Mouse (Mus musculus) neural tube, embryonic 15.5 days (tissue): ENCODE data around the gene Fdx1. TPM values are rescaled to one million over a fixed set of nuclear protein-coding genes. Genes with fewer than 3 reads are reported as not detected.

Experiments used
- ATAC-seq: fragments of 200-750 bp; cut with Nextera tagmentation; 2 replicates; pipeline ENCODE4 v1.8.0; 2017; ENCODE audit warnings: mild to moderate bottlenecking, moderate TSS enrichment, moderate library complexity; ENCODE audit not compliant: low FRiP score
- H3K27ac ChIP-seq: fragments of 300-500 bp; sonication (generic); replicated peaks from 2 replicates; pipeline ENCODE4 v1.5.1; 2015; ENCODE audit warnings: mild to moderate bottlenecking, inconsistent platforms
- H3K27me3 ChIP-seq: fragments of 300-500 bp; sonication (generic); replicated peaks from 2 replicates; pipeline ENCODE4 v1.6.1; 2015; ENCODE audit warnings: inconsistent platforms
- H3K36me3 ChIP-seq: fragments of 300-500 bp; sonication (generic); 2 replicates; pipeline ENCODE4 v1.6.1; 2015; ENCODE audit warnings: inconsistent platforms
- H3K4me1 ChIP-seq: fragments of 300-500 bp; sonication (generic); 2 replicates; pipeline ENCODE4 v1.6.1; 2015; ENCODE audit warnings: inconsistent platforms
- H3K4me2 ChIP-seq: fragments of 300-500 bp; sonication (generic); 2 replicates; pipeline ENCODE4 v1.6.1; 2015; ENCODE audit warnings: inconsistent platforms, mild to moderate bottlenecking, moderate library complexity
- H3K4me3 ChIP-seq: fragments of 300-500 bp; sonication (generic); replicated peaks from 2 replicates; pipeline ENCODE4 v1.5.1; 2015; ENCODE audit warnings: mild to moderate bottlenecking, inconsistent platforms
- H3K9ac ChIP-seq: fragments of 300-500 bp; sonication (generic); replicated peaks from 2 replicates; pipeline ENCODE4 v1.6.1; 2015; ENCODE audit warnings: mild to moderate bottlenecking, inconsistent platforms
- H3K9me3 ChIP-seq: fragments of 300-500 bp; sonication (generic); replicated peaks from 2 replicates; pipeline ENCODE4 v1.6.1; 2016; ENCODE audit warnings: inconsistent platforms
- WGBS: fragments of 180-500 bp; shearing (Covaris S2); methylation state at CpG from one replicate; pipeline ENCODE4 v1.1.7; 2015; ENCODE audit warnings: mixed read lengths; 5-methylcytosine and 5-hydroxymethylcytosine counted together
- polyA plus RNA-seq: library from polyadenylated mRNA; unstranded; fragments of >200 nt; fragmentation: Nextera tagmentation; extraction: Ambion mirVana; gene quantifications from 2 replicates; pipeline ENCODE4 v1.2.1, GENCODE M21; 2015

Fdx1 gene
- polyA plus RNA-seq, 1 experiment from 2014 or later: 37.2 TPM

DNA sequence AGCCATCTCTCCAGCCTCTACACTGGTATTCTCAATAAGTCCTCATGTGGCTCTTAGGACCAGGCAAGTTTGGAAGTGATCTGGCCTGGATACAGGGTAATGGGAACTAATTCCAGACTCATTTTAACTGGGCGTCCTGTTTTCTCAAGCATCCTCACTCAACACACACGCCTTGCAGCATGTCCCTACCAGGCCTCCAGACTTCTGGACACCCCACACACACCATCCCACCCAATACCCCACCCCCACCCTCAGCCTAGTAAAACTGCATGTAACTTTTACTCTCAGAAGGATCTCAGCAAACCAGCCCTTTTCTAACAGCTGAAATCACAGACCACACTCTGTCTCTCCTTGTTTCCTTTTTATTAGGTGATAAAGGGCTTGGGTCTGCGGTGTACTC, 35.7 kb downstream of the Fdx1 start:
- no peak overlapping the region for H3K27ac ChIP-seq
- no peak overlapping the region for H3K4me3 ChIP-seq
- WGBS: 58% methylated on average over 3 of the region's 3 CpGs
- ATAC-seq: no peak
- H3K4me2 ChIP-seq: peak overlapping the region; percentile 22; the same call in 1 of the 2 replicates
- peaks cover 4% of the 10 kb centered on the region for H3K4me1 ChIP-seq
- H3K27me3 ChIP-seq: no peaks in the 10 kb centered on the region
- no peaks in the 10 kb centered on the region for H3K9me3 ChIP-seq
- no peaks in the 10 kb centered on the region for H3K36me3 ChIP-seq
- H3K9ac ChIP-seq: no peak overlapping the region

DNA sequence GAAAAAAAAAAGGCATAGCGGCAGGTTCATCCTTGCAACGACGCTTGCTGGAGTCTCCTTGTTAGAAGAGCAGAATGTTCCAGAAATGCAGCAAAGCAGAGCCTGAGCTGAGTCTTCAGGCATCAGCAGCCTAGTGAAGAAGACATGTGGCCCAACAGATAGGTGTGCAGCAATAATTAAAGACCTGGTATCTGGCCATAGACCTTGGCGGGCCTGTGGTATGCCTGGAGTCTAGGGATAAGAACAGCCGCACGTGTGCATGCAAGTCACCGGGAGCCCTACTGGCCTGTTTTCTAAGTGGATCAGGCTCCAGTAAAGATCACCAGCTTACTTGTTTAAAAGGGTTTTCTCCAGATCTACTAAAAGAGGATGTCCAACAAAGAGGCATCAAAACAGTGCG, 36.7 kb downstream of the Fdx1 start:
- Histone ChIP-seq H3K4me1 (peaks cover 4% of the 10 kb centered on the region), H3K27me3 (no peaks in the 10 kb centered on the region), H3K27ac (no peak overlapping the region), H3K4me2 (no peak overlapping the region), H3K9me3 (no peaks in the 10 kb centered on the region), H3K4me3 (no peak overlapping the region), H3K9ac (no peak overlapping the region), H3K36me3 (no peaks in the 10 kb centered on the region)
- 94% methylated on average over 8 of the region's 8 CpGs for WGBS
- no peak for ATAC-seq

GRCm38 (mm10) chr9:51924551-51925081, 38.7 kb downstream of the Fdx1 start:
- no peaks in the 10 kb centered on the region for H3K27me3 ChIP-seq
- 80% methylated on average over 8 of the region's 8 CpGs for WGBS
- no peak for ATAC-seq

DNA sequence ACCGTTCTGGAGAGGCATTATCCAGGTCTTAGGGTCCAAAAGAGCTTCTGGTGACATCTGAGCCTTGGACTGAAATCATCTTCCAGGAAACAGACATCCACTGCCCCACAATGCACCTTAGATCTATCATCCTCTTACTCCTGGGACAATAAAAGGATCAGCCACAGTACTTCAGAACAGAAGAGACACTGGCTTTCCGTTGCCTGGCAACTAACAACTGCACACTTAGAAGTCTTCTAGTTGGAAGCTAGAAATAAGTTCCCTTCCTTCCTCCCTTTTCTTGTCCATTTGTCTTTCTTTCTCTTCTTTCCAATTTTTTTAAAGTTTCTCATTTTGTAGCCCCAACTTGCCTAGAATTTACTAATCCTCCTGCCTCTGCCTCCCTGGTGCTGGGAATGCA, 40.6 kb downstream of the Fdx1 start:
- Histone ChIP-seq H3K9me3 (no peaks in the 10 kb centered on the region), H3K4me2 (no peak overlapping the region), H3K27ac (no peak overlapping the region), H3K4me1 (no peaks in the 10 kb centered on the region), H3K27me3 (no peaks in the 10 kb centered on the region), H3K4me3 (no peak overlapping the region), H3K9ac (no peak overlapping the region), H3K36me3 (no peaks in the 10 kb centered on the region)
- no peak for ATAC-seq
- WGBS: 76% methylated on average over 2 of the region's 2 CpGs

More at GRCm38 (mm10) chr9:51924551-51925081, 38.7 kb downstream of the Fdx1 start:
- Histone ChIP-seq H3K9ac (no peak overlapping the region), H3K27ac (no peak overlapping the region), H3K4me2 (no peak overlapping the region), H3K4me3 (no peak overlapping the region), H3K36me3 (no peaks in the 10 kb centered on the region), H3K4me1 (peaks cover 4% of the 10 kb centered on the region), H3K9me3 (no peaks in the 10 kb centered on the region)

DNA sequence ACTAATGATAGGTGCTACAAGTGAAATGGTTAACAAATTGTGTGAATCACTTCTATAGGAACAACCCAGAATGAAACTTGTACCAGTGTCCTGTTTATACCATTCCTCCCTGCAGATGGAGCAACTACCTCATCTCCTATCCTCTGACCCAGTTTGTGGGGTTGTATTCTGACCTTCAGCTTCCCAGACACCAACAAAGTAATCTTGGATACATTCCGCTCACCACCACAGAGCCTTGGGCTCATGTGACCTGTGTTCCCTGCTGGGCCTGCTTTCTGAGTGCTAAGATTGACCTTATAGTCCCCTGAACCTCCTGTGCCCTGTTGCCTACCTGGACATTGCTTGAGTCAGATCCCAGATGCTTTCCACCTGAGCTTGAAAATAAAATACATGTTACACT, 47.8 kb downstream of the Fdx1 start:
- Histone ChIP-seq H3K36me3 (no peaks in the 10 kb centered on the region), H3K9me3 (no peaks in the 10 kb centered on the region), H3K4me3 (no peak overlapping the region), H3K4me1 (no peaks in the 10 kb centered on the region), H3K4me2 (no peak overlapping the region), H3K9ac (no peak overlapping the region), H3K27me3 (no peaks in the 10 kb centered on the region), H3K27ac (no peak overlapping the region)
- ATAC-seq: no peak
- WGBS: 83% methylated on average over 1 of the region's 1 CpGs

GRCm38 (mm10) chr9:51914481-51915120, 48.8 kb downstream of the Fdx1 start:
- ATAC-seq: no peak
- Histone ChIP-seq H3K4me3 (no peak overlapping the region), H3K4me2 (no peak overlapping the region), H3K27ac (no peak overlapping the region), H3K36me3 (no peaks in the 10 kb centered on the region), H3K27me3 (no peaks in the 10 kb centered on the region), H3K4me1 (no peaks in the 10 kb centered on the region), H3K9me3 (no peaks in the 10 kb centered on the region), H3K9ac (no peak overlapping the region)
- WGBS: 78% methylated on average over 15 of the region's 15 CpGs

DNA sequence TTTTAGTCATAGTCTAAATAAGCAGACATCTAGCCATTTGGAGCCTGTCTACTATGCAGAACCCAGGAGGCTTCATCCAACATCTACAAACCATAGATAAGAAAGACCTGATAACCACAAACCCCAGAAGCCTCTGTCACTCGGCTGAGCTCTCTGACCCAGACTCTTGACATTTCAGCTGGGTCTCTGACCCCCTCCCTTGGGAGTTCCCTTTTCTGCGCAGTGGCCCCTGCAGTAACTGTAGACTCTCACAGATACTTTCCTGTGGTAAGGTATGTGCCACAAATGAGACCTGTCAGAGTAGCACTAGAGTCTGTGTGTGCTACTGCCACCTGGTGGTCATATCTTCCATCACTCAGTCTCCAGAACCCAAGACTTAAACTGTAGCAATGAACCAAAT, 54.5 kb downstream of the Fdx1 start:
- 38% methylated on average over 2 of the region's 2 CpGs for WGBS
- no peak overlapping the region for H3K4me3 ChIP-seq
- no peaks in the 10 kb centered on the region for H3K36me3 ChIP-seq
- no peak overlapping the region for H3K27ac ChIP-seq
- no peak overlapping the region for H3K4me2 ChIP-seq
- H3K9ac ChIP-seq: no peak overlapping the region
- H3K4me1 ChIP-seq: no peaks in the 10 kb centered on the region
- no peaks in the 10 kb centered on the region for H3K27me3 ChIP-seq
- peak; percentile 66; the same call in 1 of the 2 replicates for ATAC-seq
- H3K9me3 ChIP-seq: no peaks in the 10 kb centered on the region

- H3K27ac ChIP-seq: no peak overlapping the region
- no peak overlapping the region for H3K4me2 ChIP-seq
- ATAC-seq: no peak
- H3K4me1 ChIP-seq: no peaks in the 10 kb centered on the region
- no peak overlapping the region for H3K4me3 ChIP-seq
- H3K9me3 ChIP-seq: no peaks in the 10 kb centered on the region
- no peaks in the 10 kb centered on the region for H3K27me3 ChIP-seq
- no peaks in the 10 kb centered on the region for H3K36me3 ChIP-seq
- WGBS: 81% methylated on average over 3 of the region's 3 CpGs
- no peak overlapping the region for H3K9ac ChIP-seq
Measured at GRCm38 (mm10) chr9:51908255-51908654, 55.1 kb downstream of the Fdx1 start.

DNA sequence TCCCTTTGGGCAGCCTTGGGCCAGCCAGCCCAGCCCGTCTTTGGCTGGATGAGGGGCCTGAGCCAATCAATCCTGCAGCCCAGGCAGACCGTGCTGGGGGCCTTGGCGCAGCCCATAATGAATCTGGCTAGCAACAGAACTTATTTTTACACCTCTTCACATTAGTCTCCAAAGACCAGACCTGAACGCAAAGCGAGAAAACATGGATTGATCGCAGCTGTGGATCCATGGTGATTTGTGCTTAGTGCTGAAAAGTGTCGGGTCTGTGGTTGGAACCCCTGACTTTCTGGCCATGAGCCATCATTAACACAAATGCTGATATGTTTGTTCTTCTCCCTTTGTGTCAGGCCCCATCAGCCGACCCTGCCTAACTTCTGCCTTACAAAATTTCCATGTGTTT, 56.4 kb downstream of the Fdx1 start:
- Histone ChIP-seq H3K36me3 (no peaks in the 10 kb centered on the region), H3K4me2 (no peak overlapping the region), H3K4me3 (no peak overlapping the region), H3K9me3 (no peaks in the 10 kb centered on the region), H3K4me1 (no peaks in the 10 kb centered on the region), H3K9ac (no peak overlapping the region), H3K27me3 (no peaks in the 10 kb centered on the region), H3K27ac (no peak overlapping the region)
- ATAC-seq: no peak
- 77% methylated on average over 8 of the region's 8 CpGs for WGBS

Other genes with a start within 250 kb of the Fdx1 start
- gene Arhgap20, start 198.2 kb downstream of the Fdx1 start, polyA plus RNA-seq: 23.7 and 30.1 TPM in 2 replicates
- 72.5 and 81.2 TPM in 2 replicates for gene Rdx, start 83.6 kb upstream of the Fdx1 start, polyA plus RNA-seq
- 3.4 TPM in 2 replicates for gene Zc3h12c, start 205.0 kb upstream of the Fdx1 start, polyA plus RNA-seq